Mouse (Mus musculus) cerebellum, postnatal 4 days (tissue): ENCODE data around the gene Tmem82.
A peak's percentile ranks its signal among the peaks of the same experiment; 100 is the strongest.
"Not testable (repeated sequence)": the region's sequence is repeated elsewhere in the genome, so short reads cannot be mapped to it uniquely, and the experiment has no call there.

Source experiments
- DNase-seq, 2 experiments: peaks; one replicate each; pipeline ENCODE4 v3.0.0; 2022; ENCODE audit warnings: low spot score in 2 of 2, mixed read lengths in 1 of 2

Tmem82 gene

DNA sequence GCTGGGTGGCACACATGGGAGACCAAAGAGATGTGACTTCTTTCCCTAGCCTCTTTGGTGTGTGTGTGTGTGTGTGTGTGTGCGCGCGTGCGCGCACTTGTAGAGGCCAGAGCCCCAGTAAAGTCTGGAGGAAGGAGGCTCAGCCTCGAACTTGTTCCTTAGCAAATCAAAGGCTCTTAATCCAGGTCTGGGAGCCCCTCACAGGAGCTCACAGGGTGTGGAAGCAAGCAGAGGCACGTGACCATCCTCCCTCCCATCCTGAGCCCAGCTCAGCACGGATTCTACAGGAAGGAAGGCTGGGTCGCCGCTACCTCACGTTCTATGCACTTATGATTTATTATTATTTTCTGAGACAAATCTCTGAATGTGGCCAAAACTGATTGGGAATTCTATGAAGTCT is 42.0 kb downstream of the Tmem82 start:
- no peak for DNase-seq

DNA sequence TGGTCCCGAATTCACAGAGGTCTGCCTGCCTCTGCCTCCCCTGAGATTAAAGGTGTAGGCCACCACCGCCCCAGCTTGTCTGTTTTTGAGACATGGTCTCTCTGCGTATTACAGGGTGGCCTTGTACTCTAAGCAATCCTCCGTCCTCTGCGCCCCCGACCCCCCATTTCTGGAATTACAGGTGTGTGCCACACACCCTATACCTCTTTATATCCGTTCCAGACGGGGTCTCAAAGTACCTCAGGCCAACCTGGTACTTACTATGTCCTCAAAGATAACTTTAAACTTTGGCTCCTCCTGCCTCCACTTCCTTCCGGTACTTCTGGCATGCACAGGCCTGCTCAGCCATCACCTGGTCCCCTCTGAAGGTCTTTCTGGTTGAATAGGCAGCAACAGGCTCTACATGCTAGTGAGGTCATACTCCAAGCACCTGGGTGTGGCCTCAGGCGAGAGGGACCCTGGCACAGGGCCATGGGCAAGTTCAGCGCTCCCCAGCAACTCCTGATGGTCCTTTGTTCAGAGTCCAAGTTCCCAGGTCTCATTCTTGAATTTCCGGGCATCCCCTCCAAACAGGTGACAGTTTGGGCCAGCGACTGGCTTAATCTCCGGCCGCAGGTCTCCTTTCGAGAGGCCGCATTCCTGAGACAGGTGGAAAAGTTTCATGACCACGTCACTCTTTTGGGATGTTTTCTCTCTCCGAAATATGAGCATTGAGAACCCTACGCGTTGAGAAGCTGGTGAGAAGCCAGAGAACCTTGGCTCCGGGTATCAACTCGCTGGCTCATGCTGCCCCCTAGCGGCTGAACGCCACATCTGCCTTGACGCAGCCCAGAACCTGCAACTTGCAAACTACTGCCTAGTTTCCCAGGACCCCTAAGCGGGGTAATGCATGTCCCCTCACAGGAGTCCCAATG is 43.4 kb downstream of the Tmem82 start:
- DNase-seq = peak; percentile 82 to 87

DNA sequence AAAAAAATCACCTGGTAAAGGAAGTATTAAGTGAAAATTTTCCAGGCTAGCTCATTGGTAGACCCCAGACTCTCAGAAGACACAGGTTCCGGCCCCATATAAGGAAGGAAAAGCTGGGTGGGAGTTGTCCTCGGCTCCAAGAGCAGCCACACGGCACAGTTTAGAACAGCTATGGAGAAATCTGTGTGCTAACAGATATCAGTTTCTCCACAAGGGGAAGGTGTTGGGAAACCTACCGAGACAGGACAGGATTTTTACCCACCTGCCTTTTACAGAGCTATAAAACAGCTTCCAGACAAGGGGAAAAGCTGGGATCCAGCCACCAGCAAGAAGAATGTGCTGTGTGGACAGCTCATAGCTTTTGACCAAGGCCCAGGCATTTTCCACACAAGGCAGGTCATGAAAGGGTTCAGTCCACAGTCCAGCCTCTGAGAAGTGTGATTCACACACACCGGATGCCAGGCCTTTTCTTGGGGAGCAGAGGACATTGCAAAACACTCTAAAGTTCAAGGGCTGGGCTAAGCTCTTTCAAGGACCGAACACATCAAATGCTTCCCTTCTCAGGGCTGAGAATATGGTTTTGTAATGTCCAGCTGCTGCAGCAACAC is 45.0 kb downstream of the Tmem82 start:
- DNase-seq = no peak

DNA sequence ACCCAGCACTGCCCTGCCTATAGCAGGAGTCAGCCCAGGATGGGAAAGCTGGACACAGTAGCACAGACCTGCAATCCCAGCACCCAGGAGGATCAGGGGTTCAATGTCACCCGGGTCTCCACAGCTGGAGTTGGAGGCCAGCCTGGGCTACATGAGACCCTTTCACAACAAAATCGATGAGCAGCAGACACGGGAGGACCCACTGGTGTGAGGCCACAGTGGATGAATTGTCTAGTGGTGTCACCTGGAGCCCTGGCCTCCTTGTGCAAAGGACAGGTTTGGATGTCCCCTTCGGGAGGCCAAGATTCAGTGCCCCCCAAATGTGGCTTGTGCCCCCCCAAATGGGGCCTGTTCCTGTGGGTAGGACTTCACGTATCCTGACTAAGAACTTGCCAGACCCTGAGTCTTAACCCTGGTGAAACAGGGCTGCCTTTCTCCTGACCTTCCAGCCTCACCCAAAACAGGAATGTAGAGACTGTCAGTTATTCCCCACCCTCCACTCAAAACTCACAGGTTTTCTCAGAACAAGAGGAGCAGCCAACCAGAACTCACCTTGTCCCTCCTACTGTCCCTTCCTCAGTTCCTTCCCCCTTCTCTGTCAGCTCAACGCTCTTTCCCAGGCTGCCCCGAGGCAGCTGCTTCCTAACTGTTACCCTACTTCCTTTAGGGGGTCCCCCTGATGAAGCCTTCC is 45.6 kb downstream of the Tmem82 start:
- DNase-seq = no peak

DNA sequence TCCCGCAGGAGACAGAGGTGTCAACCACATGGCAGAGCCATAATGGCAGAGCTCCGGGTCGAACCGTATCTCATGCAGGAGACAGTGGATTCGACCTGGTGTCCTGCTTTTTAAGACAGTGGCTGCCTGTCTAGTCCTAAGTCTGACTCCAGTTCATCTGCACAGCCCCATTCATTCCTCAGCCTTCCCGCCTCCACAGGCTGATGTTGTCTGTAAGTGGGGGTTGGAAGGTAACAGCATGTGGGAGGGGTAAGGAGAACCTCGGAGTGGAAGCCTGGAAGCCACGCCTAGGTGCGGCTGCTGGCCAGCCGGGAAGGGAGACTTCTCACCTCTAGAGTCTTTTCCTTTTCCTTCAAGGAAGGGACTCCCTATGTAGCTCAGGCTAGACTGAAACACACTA is 46.5 kb downstream of the Tmem82 start:
- DNase-seq = no peak

DNA sequence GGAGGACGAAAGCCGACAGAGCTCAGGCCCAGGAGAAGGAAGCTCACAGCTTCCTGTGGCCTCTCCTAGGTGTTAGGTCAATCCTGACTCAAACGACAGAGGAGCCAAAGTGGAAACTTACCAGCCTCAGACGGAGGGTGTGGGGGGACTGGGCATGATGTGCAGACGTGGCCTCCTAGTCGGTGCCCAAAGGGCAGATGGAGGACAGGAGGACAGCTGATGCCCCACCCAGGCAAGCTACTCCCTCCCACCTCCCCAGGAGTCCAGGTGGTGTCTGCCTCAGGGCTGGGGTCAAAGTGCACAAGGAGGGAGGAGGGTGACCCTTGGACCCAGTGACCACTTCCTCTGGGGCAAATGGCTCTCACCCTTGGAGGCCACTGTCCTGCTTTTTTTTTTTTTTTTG is 47.1 kb downstream of the Tmem82 start:
- DNase-seq = no peak

DNA sequence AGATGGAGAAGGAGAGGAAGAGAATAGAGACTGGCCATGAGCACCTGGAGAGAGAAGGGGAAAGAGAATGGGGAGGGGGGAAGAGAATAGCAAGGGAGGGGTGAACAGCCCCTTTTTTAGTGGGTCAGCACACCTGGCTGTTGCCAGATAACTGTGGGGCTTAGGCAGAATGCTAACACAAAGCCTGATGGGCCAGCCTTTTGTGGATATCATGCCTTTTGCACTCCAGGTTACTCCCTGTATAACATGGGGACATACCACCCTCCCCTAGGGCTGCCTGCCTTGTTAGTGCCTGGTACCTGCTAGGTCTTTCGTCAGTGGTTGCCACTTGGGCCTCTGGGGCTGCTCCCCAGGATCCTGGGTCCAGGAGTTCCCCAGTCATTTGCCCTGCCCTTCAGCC is 47.6 kb downstream of the Tmem82 start:
- DNase-seq = no peak

DNA sequence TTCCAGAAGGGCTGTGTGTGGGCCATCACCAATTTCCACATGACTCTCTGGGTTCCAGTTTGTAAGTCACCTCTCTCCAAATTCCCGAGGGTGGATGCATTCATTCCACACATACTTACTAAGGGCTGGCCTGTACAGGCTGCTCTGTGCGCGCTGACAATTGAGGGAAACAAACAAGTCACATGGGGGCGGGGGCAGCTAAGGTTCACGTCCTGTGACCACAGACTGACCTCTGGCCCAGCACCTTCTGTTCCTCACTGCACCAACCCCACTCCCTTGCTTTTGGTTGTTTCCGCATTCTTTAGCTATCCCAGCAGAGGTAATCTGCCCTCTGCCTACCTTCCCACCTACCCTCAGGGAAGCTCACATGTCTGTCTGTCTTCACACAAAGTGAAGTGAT is 48.4 kb downstream of the Tmem82 start:
- no peak for DNase-seq

DNA sequence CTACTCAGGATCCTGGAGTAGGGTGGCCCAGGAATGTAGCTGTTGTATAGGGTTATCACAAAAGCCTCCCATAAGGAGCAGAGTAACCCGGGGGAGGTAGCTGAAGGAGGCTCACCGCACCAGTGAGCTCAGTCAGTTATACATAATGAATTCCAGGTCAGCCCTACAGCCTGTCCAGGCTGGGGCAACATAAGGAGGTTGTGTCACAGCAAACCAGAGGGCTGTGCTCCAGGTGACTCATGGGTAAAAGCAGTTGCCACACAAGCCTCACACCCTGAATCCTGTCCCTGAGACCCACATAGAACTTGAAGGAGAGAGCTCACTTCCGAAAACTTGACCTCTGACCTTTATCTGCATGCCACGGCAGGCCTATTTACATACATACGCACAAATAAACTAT is 49.5 kb downstream of the Tmem82 start:
- DNase-seq = no peak

DNA sequence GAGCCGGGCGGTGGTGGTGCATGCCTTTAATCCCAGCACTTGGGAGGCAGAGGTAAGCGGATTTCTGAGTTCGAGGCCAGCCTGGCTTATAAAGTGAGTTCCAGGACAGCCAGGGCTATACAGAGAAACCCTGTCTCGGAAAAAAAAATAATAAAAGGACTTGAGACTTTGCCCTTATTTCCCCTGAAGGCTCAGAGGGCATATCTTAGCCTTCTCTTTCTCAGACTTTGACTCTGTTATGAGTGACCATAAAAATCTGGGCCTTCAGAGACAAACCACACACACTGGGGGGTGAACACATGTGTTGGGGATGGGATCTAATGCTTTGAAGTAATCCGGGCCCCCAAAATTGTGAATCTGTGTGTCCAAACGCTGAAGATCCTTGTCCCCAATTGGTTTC is 51.3 kb downstream of the Tmem82 start:
- not testable (repeated sequence) for DNase-seq

DNA sequence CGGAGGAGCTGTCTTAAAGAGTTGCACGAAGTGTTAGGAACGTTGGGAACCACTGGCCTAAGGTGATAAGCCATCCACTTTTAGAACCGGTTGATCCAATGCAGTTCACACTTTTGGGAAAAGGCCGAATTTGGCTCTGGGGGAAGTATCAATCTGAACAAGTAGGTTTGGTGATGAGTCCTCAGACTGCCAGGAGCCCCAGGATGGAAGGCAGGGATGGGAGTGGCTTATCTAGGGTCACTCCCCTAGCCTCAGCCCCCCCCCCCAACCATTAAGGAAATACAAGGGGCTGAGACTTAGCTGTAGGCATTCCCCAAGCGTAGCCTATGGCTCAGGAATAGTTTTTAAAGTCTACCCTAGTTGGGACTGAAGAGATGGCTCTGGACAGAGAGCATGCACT is 52.2 kb downstream of the Tmem82 start:
- DNase-seq = no peak

DNA sequence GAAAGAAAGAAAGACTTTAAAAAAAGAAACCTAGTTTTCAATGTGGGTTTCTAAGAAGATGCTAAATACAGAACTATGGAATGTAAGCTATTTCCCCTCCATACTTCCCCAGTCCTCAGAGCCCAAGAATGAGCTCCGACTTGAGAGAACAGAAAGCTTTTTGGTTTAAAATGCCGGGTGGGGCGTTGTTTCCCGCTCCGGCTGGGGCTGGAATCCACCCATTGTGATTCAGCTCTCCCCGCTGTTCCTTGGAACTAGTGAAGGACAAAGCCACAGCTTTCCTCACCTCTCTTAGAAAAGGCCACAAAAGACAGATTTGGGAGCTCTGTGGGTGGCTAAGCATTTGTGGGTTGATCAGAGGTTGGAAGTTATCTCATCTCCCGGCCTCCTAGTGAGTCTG is 53.1 kb downstream of the Tmem82 start:
- no peak for DNase-seq

DNA sequence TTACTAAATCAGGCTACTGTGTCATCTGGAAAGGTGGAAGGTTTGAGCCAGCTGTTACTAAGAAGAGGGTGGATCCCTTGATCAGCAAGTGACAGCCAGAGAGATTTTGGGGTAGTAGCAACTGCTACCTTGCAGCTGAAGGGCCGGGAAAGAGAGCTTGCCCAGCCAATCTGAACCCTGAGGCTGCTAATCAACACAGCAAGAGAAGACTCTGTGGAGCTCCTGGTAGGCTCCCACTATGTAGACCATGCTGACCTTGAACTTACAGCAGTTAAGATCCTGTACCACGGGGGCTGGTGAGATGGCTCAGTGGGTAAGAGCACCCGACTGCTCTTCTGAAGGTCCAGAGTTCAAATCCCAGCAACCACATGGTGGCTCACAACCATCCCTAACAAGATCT is 53.8 kb downstream of the Tmem82 start:
- no peak for DNase-seq

DNA sequence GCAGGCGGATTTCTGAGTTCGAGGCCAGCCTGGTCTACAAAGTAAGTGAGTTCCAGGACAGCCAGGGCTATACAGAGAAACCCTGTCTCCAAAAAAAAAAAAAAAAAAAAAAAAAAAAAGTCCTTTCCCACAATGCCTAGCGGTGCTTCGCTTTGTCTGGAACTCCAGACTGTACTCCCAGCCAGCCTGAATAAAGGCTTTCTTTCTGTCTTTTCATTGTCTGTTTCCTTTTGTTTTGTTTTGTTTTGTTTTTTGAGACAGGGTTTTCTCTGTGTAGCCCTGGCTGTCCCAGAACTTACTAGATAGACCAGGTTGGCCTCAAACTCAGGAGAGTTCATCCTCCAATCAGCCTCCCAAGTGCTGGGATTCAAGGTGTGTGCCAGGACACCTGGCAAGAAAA is 54.2 kb downstream of the Tmem82 start:
- no peak for DNase-seq
